Mouse (Mus musculus) MEL (cell line): ENCODE data around the gene Mon1b. TPM values are rescaled to one million over a fixed set of nuclear protein-coding genes. Genes with fewer than 3 reads are reported as not detected.

Source experiments
- DNase-seq: peaks from one replicate; pipeline ENCODE4 v3.0.0; 2011; ENCODE audit warnings: low read depth, low spot score
- H3K27ac ChIP-seq: 2 replicates; pipeline ENCODE4 v1.5.1; 2012; ENCODE audit warnings: low read depth, mild to moderate bottlenecking, control low read depth, low read length, moderate library complexity; ENCODE audit not compliant: control insufficient read depth
- H3K27me3 ChIP-seq, 2 experiments: fragments of 150-350 bp in 1 of 2; sonication (generic) in 1 of 2; 2 replicates each; pipeline ENCODE4 v1.6.1; 2012; ENCODE audit warnings: low read length in 2 of 2, mild to moderate bottlenecking in 2 of 2, improper control_type of control experiment in 1 of 2, moderate library complexity in 1 of 2; ENCODE audit not compliant: insufficient read depth in 2 of 2, control insufficient read depth in 1 of 2
- H3K36me3 ChIP-seq, 2 experiments: 2 replicates each; pipeline ENCODE4 v1.6.1; 2012 to 2014; ENCODE audit warnings: low read length in 2 of 2, improper control_type of control experiment in 1 of 2, inconsistent platforms in 1 of 2, mild to moderate bottlenecking in 1 of 2; ENCODE audit not compliant: insufficient read depth in 2 of 2, control insufficient read depth in 1 of 2
- H3K4me1 ChIP-seq, 2 experiments: fragments of 150-350 bp in 1 of 2; sonication (generic) in 1 of 2; 2 replicates each; pipeline ENCODE4 v1.6.1; 2012; ENCODE audit warnings: low read length in 2 of 2, improper control_type of control experiment in 1 of 2, mild to moderate bottlenecking in 1 of 2; ENCODE audit not compliant: insufficient read depth in 2 of 2, control insufficient read depth in 1 of 2
- H3K4me3 ChIP-seq, 2 experiments: fragments of 150-350 bp in 1 of 2; sonication (generic) in 1 of 2; 2 replicates each; pipeline ENCODE4 v1.5.1; 2012; ENCODE audit warnings: low read depth in 2 of 2, low read length in 2 of 2, mild to moderate bottlenecking in 2 of 2, moderate library complexity in 2 of 2, control low read depth in 1 of 2, improper control_type of control experiment in 1 of 2; ENCODE audit not compliant: control insufficient read depth in 1 of 2, insufficient read depth in 1 of 2
- H3K79me2 ChIP-seq: 2 replicates; pipeline ENCODE4 v1.6.1; 2012; ENCODE audit warnings: mild to moderate bottlenecking, low read length, moderate library complexity; ENCODE audit not compliant: control insufficient read depth, poor library complexity, insufficient read depth
- H3K9ac ChIP-seq: 2 replicates; pipeline ENCODE4 v1.6.1; 2012; ENCODE audit warnings: low read depth, mild to moderate bottlenecking, control low read depth, low read length, moderate library complexity; ENCODE audit not compliant: control insufficient read depth, poor library complexity, severe bottlenecking
- H3K9me3 ChIP-seq: fragments of 150-350 bp; sonication (generic); replicated peaks from 2 replicates; pipeline ENCODE4 v1.6.1; 2012; ENCODE audit warnings: mild to moderate bottlenecking, low read length, improper control_type of control experiment, moderate library complexity; ENCODE audit not compliant: insufficient read depth
- BHLHE40 ChIP-seq: IDR thresholded peaks from 2 replicates; pipeline ENCODE4 v1.6.1; 2012; ENCODE audit warnings: low read depth, mild to moderate bottlenecking, inconsistent platforms, low read length, improper control_type of control experiment, borderline replicate concordance
- CHD1 ChIP-seq: IDR thresholded peaks from 2 replicates; pipeline ENCODE4 v1.6.1; 2012; ENCODE audit warnings: low read depth, mild to moderate bottlenecking, inconsistent platforms, low read length, improper control_type of control experiment
- CHD2 ChIP-seq: IDR thresholded peaks from 2 replicates; pipeline ENCODE4 v1.6.1; 2011; ENCODE audit warnings: low read length, improper control_type of control experiment
- CTCF ChIP-seq, 3 experiments: IDR thresholded peaks in 2 of 3; conservative IDR thresholded peaks in 1 of 3; 2 replicates each; pipeline ENCODE4 v1.5.1; 2011 to 2012; ENCODE audit warnings: low read length in 3 of 3, low read depth in 2 of 3, mild to moderate bottlenecking in 2 of 3, improper control_type of control experiment in 1 of 3, inconsistent platforms in 1 of 3, mixed read lengths in 1 of 3, moderate library complexity in 1 of 3; ENCODE audit not compliant: control insufficient read depth in 1 of 3, insufficient read depth in 1 of 3, poor library complexity in 1 of 3, severe bottlenecking in 1 of 3
- E2F4 ChIP-seq: IDR thresholded peaks from 2 replicates; pipeline ENCODE4 v1.6.1; 2011; ENCODE audit warnings: low read depth, low read length, improper control_type of control experiment, borderline replicate concordance
- ELF1 ChIP-seq: IDR thresholded peaks from 2 replicates; pipeline ENCODE4 v1.6.1; 2014; ENCODE audit warnings: low read depth, mild to moderate bottlenecking, inconsistent platforms, low read length, improper control_type of control experiment, moderate library complexity
- GABPA ChIP-seq: IDR thresholded peaks from 2 replicates; pipeline ENCODE4 v1.6.1; 2012; ENCODE audit warnings: low read depth, mild to moderate bottlenecking, inconsistent platforms, low read length, improper control_type of control experiment, moderate library complexity
- GATA1 ChIP-seq: IDR thresholded peaks from 2 replicates; pipeline ENCODE4 v1.6.1; 2011; ENCODE audit warnings: low read depth, low read length, improper control_type of control experiment
- HCFC1 ChIP-seq: IDR thresholded peaks from 2 replicates; pipeline ENCODE4 v1.6.1; 2012; ENCODE audit warnings: low read depth, mild to moderate bottlenecking, inconsistent platforms, low read length, improper control_type of control experiment, moderate library complexity
- MAZ ChIP-seq: IDR thresholded peaks from 2 replicates; pipeline ENCODE4 v1.6.1; 2012; ENCODE audit warnings: low read depth, mild to moderate bottlenecking, inconsistent platforms, low read length, improper control_type of control experiment
- MEF2A ChIP-seq: IDR thresholded peaks from 2 replicates; pipeline ENCODE4 v1.6.1; 2014; ENCODE audit warnings: low read depth, mild to moderate bottlenecking, inconsistent platforms, low read length, improper control_type of control experiment; ENCODE audit not compliant: poor library complexity, insufficient replicate concordance, severe bottlenecking; ENCODE audit errors: extremely low read depth
- POLR2A ChIP-seq, 2 experiments: IDR thresholded peaks; 2 replicates each; pipeline ENCODE4 v1.6.1; 2011 to 2012; ENCODE audit warnings: low read length in 2 of 2, mild to moderate bottlenecking in 2 of 2, control low read depth in 1 of 2, improper control_type of control experiment in 1 of 2, low read depth in 1 of 2, moderate library complexity in 1 of 2; ENCODE audit not compliant: control insufficient read depth in 1 of 2, insufficient read depth in 1 of 2, poor library complexity in 1 of 2
- RAD21 ChIP-seq: IDR thresholded peaks from 2 replicates; pipeline ENCODE4 v1.6.1; 2011; ENCODE audit warnings: mild to moderate bottlenecking, low read depth, low read length, improper control_type of control experiment
- RCOR1 ChIP-seq: IDR thresholded peaks from 2 replicates; pipeline ENCODE4 v1.6.1; 2012; ENCODE audit warnings: low read depth, mild to moderate bottlenecking, inconsistent platforms, low read length, improper control_type of control experiment
- TBP ChIP-seq: IDR thresholded peaks from 2 replicates; pipeline ENCODE4 v1.8.0; 2011; ENCODE audit warnings: low read depth, low read length, improper control_type of control experiment
- TCF12 ChIP-seq: IDR thresholded peaks from 2 replicates; pipeline ENCODE4 v1.6.1; 2014; ENCODE audit warnings: low read depth, mild to moderate bottlenecking, inconsistent platforms, low read length, improper control_type of control experiment, moderate library complexity
- UBTF ChIP-seq: IDR thresholded peaks from 2 replicates; pipeline ENCODE4 v1.6.1; 2012; ENCODE audit warnings: low read depth, mild to moderate bottlenecking, inconsistent platforms, low read length, improper control_type of control experiment, moderate library complexity, borderline replicate concordance; ENCODE audit not compliant: insufficient read depth
- ZKSCAN1 ChIP-seq: IDR thresholded peaks from 2 replicates; pipeline ENCODE4 v1.6.1; 2012; ENCODE audit warnings: low read depth, mild to moderate bottlenecking, inconsistent platforms, low read length, improper control_type of control experiment, moderate library complexity
- ZMIZ1 ChIP-seq: IDR thresholded peaks from 2 replicates; pipeline ENCODE4 v1.6.1; 2012; ENCODE audit warnings: low read depth, mild to moderate bottlenecking, inconsistent platforms, low read length, improper control_type of control experiment, moderate library complexity
- ZNF384 ChIP-seq: IDR thresholded peaks from 2 replicates; pipeline ENCODE4 v1.6.1; 2012; ENCODE audit warnings: low read depth, mild to moderate bottlenecking, inconsistent platforms, low read length, improper control_type of control experiment
- polyA plus RNA-seq, 2 experiments: library from polyadenylated mRNA; stranded (reverse) in 1 of 2; unstranded in 1 of 2; fragments of >175 nt in 1 of 2; fragments of >200 nt in 1 of 2; gene quantifications; 2 replicates each; pipeline versions ENCODE4 v1.2.1 to v1.2.4; 2012; ENCODE audit warnings: low replicate concordance in 2 of 2, low read depth in 1 of 2; ENCODE audit not compliant: insufficient read length in 2 of 2, insufficient read depth in 1 of 2, missing spikeins in 1 of 2
- total RNA-seq: library from RNA; depleted of rRNA; stranded (reverse); fragments of 300-350 nt; gene quantifications from 2 replicates; pipeline ENCODE4 v1.2.3, GENCODE M21; 2012

Gene Mon1b
- total and polyA plus RNA-seq, 3 experiments: 8.8 to 15.6 TPM; not detected in 1

GRCm38 (mm10) chr8:113642926-113643325 is 7.5 kb downstream of the Mon1b start, which contains the start of gene Syce1l:
Syce1l (plus strand) TSS chr8:113643213.
- Histone ChIP-seq H3K79me2 (no peaks in the 10 kb centered on the region), H3K4me3 (no peak within 1 kb of the TSS), H3K9ac (no peak within 1 kb of the TSS), H3K36me3 (no peaks in the 10 kb centered on the region), H3K9me3 (no peaks in the 10 kb centered on the region), H3K27ac (no peak within 1 kb of the TSS), H3K27me3 (no peaks in the 10 kb centered on the region), H3K4me1 (no peaks in the 10 kb centered on the region)
- no peak for TF ChIP-seq E2F4
- no peak for TF ChIP-seq CHD2
- no peak for TF ChIP-seq CTCF (IDR thresholded peaks at IDR 0.05 in 2 of 3, conservative IDR thresholded peaks at IDR 0.05 in 1 of 3; ENCODE audit: control insufficient read depth in 1 of 3, insufficient read depth in 1 of 3, low read depth in 2 of 3, low read length in 3 of 3, poor library complexity in 1 of 3, severe bottlenecking in 1 of 3)
- no peak for TF ChIP-seq RAD21
- no peak for TF ChIP-seq TBP
- TF ChIP-seq RCOR1: no peak
- no peak for TF ChIP-seq POLR2A (IDR thresholded peaks at IDR 0.05; ENCODE audit: control insufficient read depth in 1 of 2, insufficient read depth in 1 of 2, low read depth in 1 of 2, low read length in 2 of 2, poor library complexity in 1 of 2)
- no peak for DNase-seq

- Histone ChIP-seq H3K4me1 (no peaks in the 10 kb centered on the region), H3K27ac (no peak overlapping the region), H3K9ac (no peak overlapping the region), H3K4me3 (no peak overlapping the region), H3K9me3 (no peaks in the 10 kb centered on the region), H3K36me3 (no peaks in the 10 kb centered on the region), H3K27me3 (no peaks in the 10 kb centered on the region), H3K79me2 (no peaks in the 10 kb centered on the region)
- TF ChIP-seq GABPA: no peak
- TF ChIP-seq ZKSCAN1: no peak
- TF ChIP-seq MAZ: no peak
- TF ChIP-seq GATA1: no peak
- no peak for TF ChIP-seq UBTF
- TF ChIP-seq ELF1: no peak
- no peak for TF ChIP-seq CHD1
- no peak for TF ChIP-seq ZMIZ1
- TF ChIP-seq BHLHE40: no peak
- TF ChIP-seq TCF12: no peak
- no peak for TF ChIP-seq MEF2A
- no peak for TF ChIP-seq ZNF384
- no peak for TF ChIP-seq HCFC1
- DNase-seq: no peak
These were observed 8.3 kb downstream of the Mon1b start for GRCm38 (mm10) chr8:113643479-113644210.
